Mouse (Mus musculus): ENCODE measurements around the gene Itfg2. TPM values are rescaled to one million over a fixed set of nuclear protein-coding genes. Genes with fewer than 3 reads are reported as not detected.
A peak's percentile ranks its signal among the peaks of the same experiment; 100 is the strongest.

Gene Itfg2
- polyA plus RNA-seq, 1 experiment, result 38.0 TPM

- no peaks in the 10 kb centered on the region; the same call in 1 of the 2 replicates for H3K4me1 ChIP-seq (ENCODE audit: control insufficient read depth, insufficient read depth, low read length)
- no peak for TF ChIP-seq POLR2A (IDR thresholded peaks at IDR 0.05; ENCODE audit: borderline replicate concordance, control insufficient read depth, low read depth, low read length)
- peak; percentile 66 for TF ChIP-seq CTCF (IDR thresholded peaks at IDR 0.05; ENCODE audit: control insufficient read depth, insufficient read depth, low read length)
- no peak overlapping the region for H3K4me3 ChIP-seq (replicated peaks; ENCODE audit: control insufficient read depth, low read depth, low read length)
- no peak overlapping the region for H3K27ac ChIP-seq (ENCODE audit: control insufficient read depth, insufficient read depth, low read depth, low read length, poor library complexity)
- WGBS, result 27% methylated on average over 3 of the region's 3 CpGs
These were observed 13.6 kb downstream of the Itfg2 start for GRCm38 (mm10) chr6:128411115-128411514.

GRCm38 (mm10) chr6:128410305-128410704, 14.4 kb downstream of the Itfg2 start:
- TF ChIP-seq POLR2A (IDR thresholded peaks at IDR 0.05; ENCODE audit: borderline replicate concordance, control insufficient read depth, low read depth, low read length), result no peak
- no peak for TF ChIP-seq CTCF (IDR thresholded peaks at IDR 0.05; ENCODE audit: control insufficient read depth, insufficient read depth, low read length)
- H3K4me1 ChIP-seq (ENCODE audit: control insufficient read depth, insufficient read depth, low read length), result no peaks in the 10 kb centered on the region; the same call in 1 of the 2 replicates
- H3K4me3 ChIP-seq (replicated peaks; ENCODE audit: control insufficient read depth, low read depth, low read length), result no peak overlapping the region
- no peak overlapping the region for H3K27ac ChIP-seq (ENCODE audit: control insufficient read depth, insufficient read depth, low read depth, low read length, poor library complexity)
- WGBS, result 93% methylated on average over 13 of the region's 13 CpGs

GRCm38 (mm10) chr6:128408544-128409125, 16.1 kb downstream of the Itfg2 start:
- Histone ChIP-seq H3K4me3 (replicated peaks; ENCODE audit: control insufficient read depth, low read depth, low read length) (no peak overlapping the region), H3K27ac (ENCODE audit: control insufficient read depth, insufficient read depth, low read depth, low read length, poor library complexity) (no peak overlapping the region), H3K4me1 (ENCODE audit: control insufficient read depth, insufficient read depth, low read length) (no peaks in the 10 kb centered on the region; the same call in 1 of the 2 replicates)
- TF ChIP-seq POLR2A (IDR thresholded peaks at IDR 0.05; ENCODE audit: borderline replicate concordance, control insufficient read depth, low read depth, low read length) (no peak), CTCF (IDR thresholded peaks at IDR 0.05; ENCODE audit: control insufficient read depth, insufficient read depth, low read length) (no peak)
- WGBS, result 74% methylated on average over 7 of the region's 7 CpGs

- Histone ChIP-seq H3K4me1 (ENCODE audit: control insufficient read depth, insufficient read depth, low read length) (no peaks in the 10 kb centered on the region; the same call in 1 of the 2 replicates), H3K4me3 (replicated peaks; ENCODE audit: control insufficient read depth, low read depth, low read length) (no peak overlapping the region), H3K27ac (ENCODE audit: control insufficient read depth, insufficient read depth, low read depth, low read length, poor library complexity) (no peak overlapping the region)
- 15% methylated on average over 5 of the region's 5 CpGs for WGBS
- no peak for TF ChIP-seq CTCF (IDR thresholded peaks at IDR 0.05; ENCODE audit: control insufficient read depth, insufficient read depth, low read length)
- TF ChIP-seq POLR2A (IDR thresholded peaks at IDR 0.05; ENCODE audit: borderline replicate concordance, control insufficient read depth, low read depth, low read length), result no peak
These were observed 20.0 kb downstream of the Itfg2 start for GRCm38 (mm10) chr6:128404708-128405107.

- no peaks in the 10 kb centered on the region for H3K4me1 ChIP-seq (ENCODE audit: control insufficient read depth, insufficient read depth, low read length)
- H3K4me3 ChIP-seq (replicated peaks; ENCODE audit: control insufficient read depth, low read depth, low read length), result no peak overlapping the region
- H3K27ac ChIP-seq (ENCODE audit: control insufficient read depth, insufficient read depth, low read depth, low read length, poor library complexity), result no peak overlapping the region
- WGBS, result 81% methylated on average over 21 of the region's 21 CpGs
- TF ChIP-seq POLR2A (IDR thresholded peaks at IDR 0.05; ENCODE audit: borderline replicate concordance, control insufficient read depth, low read depth, low read length), result no peak
These were observed 25.1 kb downstream of the Itfg2 start for GRCm38 (mm10) chr6:128399421-128400185.

- Histone ChIP-seq H3K4me1 (ENCODE audit: control insufficient read depth, insufficient read depth, low read length) (no peaks in the 10 kb centered on the region), H3K27ac (ENCODE audit: control insufficient read depth, insufficient read depth, low read depth, low read length, poor library complexity) (no peak within 1 kb of the TSS), H3K4me3 (replicated peaks; ENCODE audit: control insufficient read depth, low read depth, low read length) (no peak within 1 kb of the TSS)
- TF ChIP-seq POLR2A (IDR thresholded peaks at IDR 0.05; ENCODE audit: borderline replicate concordance, control insufficient read depth, low read depth, low read length) (no peak), CTCF (IDR thresholded peaks at IDR 0.05; ENCODE audit: control insufficient read depth, insufficient read depth, low read length) (no peak)
- 74% methylated on average over 3 of the region's 3 CpGs for WGBS
These were observed 25.7 kb downstream of the Itfg2 start, which contains the start of gene Nrip2 for GRCm38 (mm10) chr6:128398996-128399395. Nrip2 (plus strand) TSS chr6:128399296.

- 77% methylated on average over 7 of the region's 7 CpGs for WGBS
- Histone ChIP-seq H3K4me3 (replicated peaks; ENCODE audit: control insufficient read depth, low read depth, low read length) (no peak overlapping the region), H3K4me1 (ENCODE audit: control insufficient read depth, insufficient read depth, low read length) (no peaks in the 10 kb centered on the region), H3K27ac (ENCODE audit: control insufficient read depth, insufficient read depth, low read depth, low read length, poor library complexity) (no peak overlapping the region)
- TF ChIP-seq CTCF (IDR thresholded peaks at IDR 0.05; ENCODE audit: control insufficient read depth, insufficient read depth, low read length) (no peak), POLR2A (IDR thresholded peaks at IDR 0.05; ENCODE audit: borderline replicate concordance, control insufficient read depth, low read depth, low read length) (no peak)
These were observed 27.0 kb downstream of the Itfg2 start for GRCm38 (mm10) chr6:128397574-128398261.

- 31% methylated on average over 1 of the region's 1 CpGs for WGBS
- no peak for TF ChIP-seq POLR2A (IDR thresholded peaks at IDR 0.05; ENCODE audit: borderline replicate concordance, control insufficient read depth, low read depth, low read length)
- no peak for TF ChIP-seq CTCF (IDR thresholded peaks at IDR 0.05; ENCODE audit: control insufficient read depth, insufficient read depth, low read length)
- no peak overlapping the region for H3K27ac ChIP-seq (ENCODE audit: control insufficient read depth, insufficient read depth, low read depth, low read length, poor library complexity)
- H3K4me3 ChIP-seq (replicated peaks; ENCODE audit: control insufficient read depth, low read depth, low read length), result no peak overlapping the region
- H3K4me1 ChIP-seq (ENCODE audit: control insufficient read depth, insufficient read depth, low read length), result no peaks in the 10 kb centered on the region
These were observed 34.0 kb downstream of the Itfg2 start for GRCm38 (mm10) chr6:128390683-128391082.
